Mouse (Mus musculus): ENCODE results near the gene Soat1.
A peak's percentile ranks its signal among the peaks of the same experiment; 100 is the strongest.

The Soat1 gene

GRCm38 (mm10) chr1:156464963-156465362 lies 9.2 kb downstream of the Soat1 start:
- DNase-seq (ENCODE audit: low spot score in 2 of 2), result no peak

DNA sequence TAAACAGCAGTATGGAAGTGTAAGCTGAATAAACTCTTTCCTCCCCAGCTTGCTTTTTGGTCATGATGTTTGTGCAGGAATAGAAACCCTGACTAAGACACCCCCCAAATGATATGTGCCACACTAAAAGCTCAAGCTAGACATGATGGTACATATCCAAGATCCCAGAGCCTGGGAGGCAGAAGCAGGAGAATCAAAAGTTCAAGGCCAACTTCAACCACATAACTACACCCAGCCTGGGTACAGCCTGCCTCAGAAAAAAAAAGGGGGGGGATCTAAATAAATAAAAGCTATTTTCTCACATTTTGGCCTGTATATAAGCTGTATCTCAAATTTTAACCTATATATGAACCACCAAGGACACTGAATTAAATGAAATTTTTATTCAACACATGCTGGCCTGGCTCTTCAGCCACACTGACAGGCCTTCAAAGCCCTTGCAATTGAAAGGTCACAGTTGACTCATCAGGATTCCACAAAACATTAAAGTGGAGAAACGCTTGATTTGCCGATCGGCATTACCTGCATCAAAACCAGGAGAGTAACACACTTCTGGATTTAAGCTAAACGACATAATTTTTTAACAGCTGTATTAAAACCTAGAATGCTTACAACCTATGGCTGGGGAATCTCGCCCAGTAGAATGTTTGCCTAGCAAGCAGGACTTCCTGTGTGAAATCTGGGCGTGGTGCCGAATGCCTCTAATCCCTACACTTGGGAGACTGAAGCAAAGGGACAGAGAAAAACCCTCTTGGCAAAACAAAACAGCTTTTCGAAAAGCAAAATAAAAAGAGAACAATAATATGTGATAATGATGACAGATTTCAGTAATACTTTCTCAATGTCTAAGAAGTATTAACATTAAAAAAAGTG lies 9.9 kb downstream of the Soat1 start:
- no peak for DNase-seq (ENCODE audit: low spot score in 2 of 2)

DNA sequence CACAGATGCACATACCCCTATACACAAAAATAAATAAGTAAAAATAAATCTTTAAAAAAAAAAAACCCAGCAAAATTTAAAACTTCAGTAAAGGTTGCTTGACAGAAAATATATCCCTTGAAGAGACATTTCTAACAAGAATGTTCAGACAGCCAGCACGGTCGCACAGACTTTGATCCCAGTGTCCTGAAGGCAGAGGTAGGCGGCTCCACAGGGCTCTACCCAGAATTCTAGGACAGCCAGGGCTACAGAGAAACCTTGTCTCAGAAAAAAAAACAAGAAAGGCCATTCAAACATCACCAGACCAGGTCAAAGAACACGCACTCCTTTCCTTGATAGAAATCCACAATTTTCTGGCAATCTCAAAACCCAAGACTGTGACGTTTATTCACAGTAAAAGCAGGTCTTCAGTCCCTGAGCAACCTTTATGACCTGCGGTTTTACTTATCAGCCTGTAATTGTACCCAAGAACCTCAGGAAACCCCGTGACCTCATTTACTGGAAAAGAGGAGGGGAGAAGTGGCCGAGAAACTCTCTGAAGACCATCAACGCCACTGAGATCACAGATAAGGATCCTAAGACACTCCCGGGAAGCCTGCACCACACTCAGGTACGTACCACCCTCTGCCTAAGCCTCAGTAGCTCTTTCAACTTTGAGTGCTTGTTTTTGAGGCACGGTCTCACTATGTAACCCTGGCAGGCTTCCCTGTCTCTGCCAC lies 11.7 kb downstream of the Soat1 start:
- no peak for DNase-seq (ENCODE audit: low spot score in 2 of 2)

GRCm38 (mm10) chr1:156461036-156461435 lies 13.1 kb downstream of the Soat1 start:
- no peak for DNase-seq (ENCODE audit: low spot score in 2 of 2)

DNA sequence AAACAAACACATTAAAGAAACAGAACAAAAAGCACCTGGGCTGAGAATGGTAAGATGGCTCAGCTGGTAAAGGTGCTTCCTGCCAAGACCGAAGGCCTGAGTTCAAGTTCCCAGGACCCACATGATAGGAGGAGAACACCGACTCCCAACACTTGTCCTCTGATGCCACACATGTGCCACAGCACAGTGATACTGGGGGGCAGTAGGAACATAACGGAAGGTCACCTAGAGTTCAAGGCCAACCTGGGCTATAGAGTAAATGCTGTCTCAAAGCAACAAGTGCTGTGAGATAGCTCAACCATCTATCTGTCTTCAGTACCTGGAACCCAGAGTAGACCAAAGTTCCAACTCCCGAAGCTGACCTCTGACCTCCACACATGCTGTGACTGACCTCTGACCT lies 13.9 kb downstream of the Soat1 start:
- no peak for DNase-seq (ENCODE audit: low spot score in 2 of 2)

DNA sequence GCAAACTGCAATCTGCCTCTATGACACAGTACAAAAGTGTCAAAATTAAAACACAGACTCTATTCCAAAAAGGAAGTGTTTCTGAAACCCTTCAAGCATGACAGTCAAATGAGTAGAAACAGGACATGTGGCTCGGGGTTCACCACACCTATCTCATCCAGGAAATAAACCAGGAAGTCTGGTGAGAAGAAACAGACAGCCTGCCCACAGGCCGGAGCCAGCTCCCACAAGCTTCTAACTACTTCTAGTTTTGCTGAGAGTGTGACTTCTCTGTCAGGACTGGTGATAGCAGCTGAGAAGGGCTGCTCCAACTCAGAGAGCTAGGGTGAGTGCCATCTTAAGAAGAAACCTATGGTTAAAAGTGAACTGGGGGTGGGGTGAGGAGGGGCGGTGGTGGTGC lies 14.4 kb downstream of the Soat1 start:
- no peak for DNase-seq (ENCODE audit: low spot score in 2 of 2)

GRCm38 (mm10) chr1:156458391-156459060 lies 15.6 kb downstream of the Soat1 start:
- DNase-seq (ENCODE audit: low spot score in 2 of 2), result no peak

DNA sequence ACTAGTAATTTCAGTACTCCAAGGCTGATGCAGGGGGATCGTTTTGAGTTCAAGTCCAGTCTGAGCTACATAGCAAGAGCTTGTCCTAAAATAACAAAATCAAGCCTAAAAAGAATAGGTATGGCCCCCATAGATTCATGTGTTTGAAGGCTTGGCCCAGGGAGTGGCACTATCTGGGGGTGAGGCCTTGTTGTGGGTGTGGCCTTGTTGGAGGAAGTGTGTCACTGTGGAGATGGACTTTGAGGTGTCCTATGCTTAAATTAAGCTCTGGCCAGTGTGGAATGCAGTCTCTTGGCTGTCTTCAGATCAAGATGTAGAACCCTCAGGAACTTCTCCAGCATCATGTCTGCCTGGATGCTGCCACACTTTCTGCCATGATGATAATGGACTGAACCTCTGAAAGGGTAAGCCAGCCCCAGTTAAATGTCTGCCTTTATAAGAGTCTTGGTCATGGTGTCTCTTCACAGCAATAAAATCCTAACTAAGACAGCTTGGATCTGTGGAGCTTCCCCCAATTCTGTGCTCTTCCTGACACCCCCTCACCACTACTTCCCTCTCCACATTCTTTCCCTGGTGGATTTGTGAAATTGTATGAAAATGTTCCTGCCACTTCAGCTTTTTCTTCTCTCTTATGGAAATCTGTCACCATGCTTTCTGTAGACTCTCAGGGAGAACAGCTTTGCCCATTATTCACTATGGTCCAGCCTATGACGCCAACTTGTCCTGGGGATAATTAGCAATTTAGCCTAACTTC lies 18.9 kb downstream of the Soat1 start:
- DNase-seq (ENCODE audit: low spot score in 2 of 2), result no peak

DNA sequence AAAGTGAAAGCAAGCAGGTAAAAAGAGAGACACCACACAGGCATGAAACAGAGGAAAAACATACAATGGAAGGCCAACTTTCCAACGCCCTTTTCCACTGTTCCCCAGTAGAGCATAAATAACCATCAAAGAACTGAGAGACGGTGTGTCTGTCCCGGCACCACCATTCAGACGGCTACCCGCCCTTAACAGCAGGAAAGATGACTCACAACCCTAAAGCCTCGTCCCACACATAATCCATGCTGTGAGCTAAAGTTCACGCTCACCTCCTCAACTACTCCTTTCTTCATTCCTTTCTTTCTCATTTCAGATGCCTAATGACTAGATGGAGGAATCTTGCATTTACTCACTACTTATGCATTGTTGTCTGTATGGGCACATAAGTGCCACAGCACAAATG lies 19.7 kb downstream of the Soat1 start:
- DNase-seq (ENCODE audit: low spot score in 2 of 2), result no peak

DNA sequence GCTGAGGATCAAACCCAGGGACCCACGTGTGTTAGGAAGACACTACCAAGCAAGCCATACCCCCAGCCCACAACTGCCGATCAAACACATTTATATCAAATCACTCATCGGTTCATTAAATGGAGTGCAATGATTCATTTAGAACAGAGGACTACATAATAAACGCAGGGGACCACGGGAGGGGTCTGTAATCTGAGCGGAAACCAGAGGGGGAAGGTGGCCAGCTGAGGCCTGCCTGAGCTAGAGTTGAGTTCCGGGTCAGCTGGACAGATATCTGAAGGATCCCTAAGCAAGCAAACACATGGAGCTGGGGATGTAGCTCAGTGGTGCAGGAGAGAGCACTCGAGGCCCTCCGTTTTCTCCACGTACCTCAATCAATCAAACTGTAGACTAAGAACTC lies 20.3 kb downstream of the Soat1 start:
- DNase-seq (ENCODE audit: low spot score in 2 of 2), result no peak

DNA sequence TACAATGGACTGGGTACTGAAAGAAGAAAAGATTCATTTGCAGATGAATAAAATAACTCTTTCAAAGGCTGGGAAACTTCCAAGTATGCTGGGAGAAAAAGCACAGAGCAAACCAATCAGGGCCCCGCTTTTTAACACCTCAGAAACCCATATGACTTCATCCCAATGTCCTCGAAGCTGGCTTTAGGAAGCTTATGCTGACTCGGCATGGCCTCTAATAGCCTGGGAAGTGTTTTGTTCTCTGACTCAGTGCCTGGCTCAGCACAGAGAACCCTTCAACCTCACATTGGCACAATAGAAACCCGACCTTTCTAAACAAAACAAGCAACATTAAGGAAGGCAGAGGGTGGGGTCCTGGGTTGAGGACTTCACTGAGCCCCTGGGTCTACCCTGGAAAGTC lies 23.7 kb downstream of the Soat1 start:
- no peak for DNase-seq (ENCODE audit: low spot score in 2 of 2)

- DNase-seq (ENCODE audit: low spot score in 2 of 2), result no peak
Observed at GRCm38 (mm10) chr1:156449691-156450090, 24.4 kb downstream of the Soat1 start.

DNA sequence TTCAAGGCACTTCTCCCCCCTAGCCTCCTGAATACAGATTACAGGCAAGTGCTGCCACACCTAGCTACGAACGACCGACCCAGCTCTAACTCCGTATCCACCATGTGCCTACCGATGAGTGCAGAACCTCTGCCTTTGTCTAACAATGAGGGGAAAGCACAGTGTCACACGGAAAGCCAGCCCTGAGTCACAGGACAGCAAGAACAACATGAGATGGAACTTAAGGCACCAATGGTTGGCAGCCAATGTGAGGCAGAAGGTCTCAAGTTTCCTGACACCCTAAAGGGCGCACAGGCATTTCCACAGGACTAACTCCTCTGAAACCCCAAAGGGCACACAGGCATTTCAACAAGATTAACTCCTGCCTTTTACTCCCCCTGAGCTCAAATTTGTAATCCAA lies 25.0 kb downstream of the Soat1 start:
- no peak for DNase-seq (ENCODE audit: low spot score in 2 of 2)

DNA sequence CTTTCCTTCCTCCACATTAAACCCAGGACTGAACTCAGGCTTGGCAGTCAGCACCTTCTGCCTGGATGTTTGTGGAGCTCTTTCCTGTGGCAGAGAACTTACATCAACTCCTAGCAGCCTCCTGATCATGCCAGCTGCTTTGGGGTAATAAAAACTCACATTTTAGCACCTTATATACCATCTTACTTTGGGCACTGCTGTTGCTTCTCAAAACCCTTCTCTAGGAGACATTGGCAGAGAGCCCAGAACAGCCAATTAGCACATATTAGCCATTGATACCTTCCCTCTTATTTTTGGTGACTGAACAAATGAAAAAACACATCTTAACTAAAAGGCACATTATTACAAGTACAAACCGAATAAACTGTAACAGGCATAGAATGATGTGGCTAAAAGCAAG lies 29.1 kb downstream of the Soat1 start:
- DNase-seq (ENCODE audit: low spot score in 2 of 2), result no peak

DNA sequence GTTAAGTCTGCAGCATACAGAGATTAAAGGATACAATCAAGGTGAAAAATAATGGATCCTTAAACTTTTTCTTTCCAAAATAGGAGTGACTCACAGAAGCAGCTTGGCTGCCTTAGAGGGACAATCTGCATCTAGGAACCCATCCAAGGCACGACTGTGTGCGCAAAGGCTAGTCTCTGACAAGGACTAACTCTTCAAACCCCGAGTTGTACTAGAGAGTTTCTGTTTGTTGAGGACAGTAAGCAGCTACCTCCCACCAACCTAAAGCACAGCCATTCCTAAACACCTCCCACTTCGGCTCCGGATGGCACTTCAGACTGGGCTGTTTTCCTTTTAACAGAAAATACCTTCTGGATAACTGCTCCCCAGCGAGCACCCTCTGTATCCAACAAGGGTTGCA lies 31.4 kb downstream of the Soat1 start:
- DNase-seq (ENCODE audit: low spot score in 2 of 2), result peak; percentile 29 to 34

- no peak for DNase-seq (ENCODE audit: low spot score in 2 of 2)
Observed at GRCm38 (mm10) chr1:156442266-156442665, 31.9 kb downstream of the Soat1 start.

DNA sequence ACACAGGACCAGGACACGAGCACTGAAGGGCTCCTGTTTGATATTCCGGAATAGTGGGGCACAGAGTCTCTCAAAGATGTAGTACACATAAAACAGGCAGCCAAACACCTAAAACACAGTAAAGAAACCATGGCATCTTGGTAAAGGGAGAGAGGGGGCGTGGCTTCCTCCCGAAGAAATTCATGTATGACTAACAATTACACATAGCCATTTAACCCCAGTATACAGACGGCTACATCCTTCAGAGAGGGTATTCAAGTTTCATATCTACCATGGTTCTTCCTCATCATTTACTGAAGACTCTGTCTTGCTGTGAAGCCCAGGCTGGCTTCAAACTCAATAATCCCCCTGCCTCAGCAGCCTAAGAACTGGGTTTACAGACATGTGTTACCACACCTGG lies 36.4 kb downstream of the Soat1 start:
- no peak for DNase-seq (ENCODE audit: low spot score in 2 of 2)

DNA sequence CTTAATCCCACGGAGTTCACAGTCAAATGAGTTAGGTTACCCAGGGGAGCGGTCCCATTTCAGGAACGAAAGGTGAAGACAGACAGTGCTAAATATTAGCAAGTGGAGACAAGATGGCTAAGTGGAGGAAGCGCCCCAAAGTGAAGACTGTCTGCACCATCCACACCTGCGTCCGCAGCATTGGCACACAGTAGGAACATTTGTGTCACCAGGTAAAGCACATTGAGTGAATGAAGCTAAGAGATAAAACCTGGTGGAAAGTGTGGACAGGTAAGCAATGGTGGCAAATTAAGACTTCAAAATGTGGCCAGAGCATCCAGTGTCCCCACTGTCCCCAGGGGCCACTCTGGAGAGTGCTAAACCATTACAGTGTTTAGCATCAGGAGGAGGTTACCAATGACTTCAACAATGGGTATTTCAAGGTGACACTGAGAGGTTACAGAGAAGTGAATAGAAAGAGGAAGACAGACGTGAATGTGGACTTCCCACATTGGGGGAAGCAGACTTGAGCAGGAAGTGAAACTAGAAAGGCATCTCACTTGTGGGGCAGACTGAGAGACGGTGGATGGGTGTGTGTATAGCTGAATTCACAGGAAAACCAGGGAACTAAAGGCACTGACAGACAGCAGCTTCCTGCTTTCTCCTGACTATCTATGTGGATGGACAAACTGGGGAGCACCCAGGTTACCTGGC lies 37.0 kb downstream of the Soat1 start:
- DNase-seq (ENCODE audit: low spot score in 2 of 2), result no peak

DNA sequence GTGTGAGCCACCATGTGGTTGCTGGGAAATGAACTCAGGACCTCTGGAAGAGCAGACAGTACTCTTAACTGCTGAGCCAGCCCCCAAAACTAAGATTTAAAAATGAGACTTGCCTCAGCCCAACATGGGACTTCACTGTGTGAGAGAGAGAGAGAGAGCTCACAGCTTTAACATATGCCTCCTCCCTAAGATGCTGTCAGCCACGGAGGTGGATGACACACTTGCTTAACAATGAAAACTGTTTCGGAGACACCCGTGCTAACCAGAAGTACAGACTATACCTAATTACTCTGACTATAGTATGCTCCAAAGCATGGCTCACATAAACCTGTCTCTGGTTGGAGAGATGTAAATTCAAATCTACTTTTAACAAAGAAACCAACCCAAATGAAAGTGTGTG lies 40.6 kb downstream of the Soat1 start:
- no peak for DNase-seq (ENCODE audit: low spot score in 2 of 2)

- no peak for DNase-seq (ENCODE audit: low spot score in 2 of 2)
Observed at GRCm38 (mm10) chr1:156432498-156432897, 41.6 kb downstream of the Soat1 start.

- DNase-seq (ENCODE audit: low spot score in 2 of 2), result no peak
Observed at GRCm38 (mm10) chr1:156428434-156428833, 45.7 kb downstream of the Soat1 start.
